Mouse (Mus musculus) gastrocnemius, adult 8-10 months (tissue): ENCODE data around the gene 2010111I01Rik. TPM values are rescaled to one million over a fixed set of nuclear protein-coding genes. Genes with fewer than 3 reads are reported as not detected.

Experiments
- DNase-seq, 2 experiments: peaks; one replicate each; pipeline ENCODE4 v3.0.0; 2022; ENCODE audit warnings: low spot score in 2 of 2
- total RNA-seq, 4 experiments: library from RNA; stranded (reverse); gene quantifications; 2 replicates each; pipeline ENCODE4 v1.2.4; 2022

Gene 2010111I01Rik
- total RNA-seq, 4 experiments from 2014 or later, result 54.3 to 63.7 (median 56.8) TPM

- no peak for DNase-seq
These were observed 147.4 kb downstream of the 2010111I01Rik start for GRCm38 (mm10) chr13:63112043-63112597.

DNA sequence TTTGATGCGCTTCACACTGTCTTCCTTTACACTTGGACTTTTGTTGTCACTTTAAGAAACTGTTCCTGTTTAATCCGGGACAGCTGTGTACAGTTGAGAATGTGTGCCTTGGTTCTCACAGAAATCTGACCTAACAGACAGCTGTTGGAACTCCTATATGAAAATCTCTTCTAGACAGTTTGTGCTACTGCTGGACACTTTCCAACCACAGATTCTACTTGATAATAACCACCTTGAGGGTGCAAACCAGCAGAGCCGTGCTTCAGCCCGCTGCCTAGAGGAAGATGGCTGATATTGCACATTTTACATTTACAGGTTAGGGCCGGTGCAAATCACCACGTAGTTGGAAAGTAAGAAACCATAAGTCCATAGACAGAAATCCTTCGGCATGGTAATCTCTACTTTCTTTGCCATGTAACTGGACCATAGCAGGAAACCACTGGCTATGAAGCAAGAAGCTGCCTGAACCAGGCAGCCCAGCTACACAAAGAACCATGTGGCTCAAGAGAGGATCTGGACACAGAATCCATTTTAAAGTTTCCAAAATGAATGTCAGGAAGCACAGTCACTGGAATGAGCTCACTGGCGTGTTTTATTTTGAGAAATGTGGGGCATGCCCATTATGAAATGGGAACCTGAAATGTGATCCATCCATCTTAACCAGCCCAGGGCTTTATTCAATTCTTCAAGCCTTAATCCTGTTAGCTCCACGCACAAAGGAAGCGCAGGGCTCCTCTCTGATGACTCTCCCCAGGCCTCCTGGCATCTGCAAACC lies 148.1 kb downstream of the 2010111I01Rik start:
- DNase-seq, result no peak

DNA sequence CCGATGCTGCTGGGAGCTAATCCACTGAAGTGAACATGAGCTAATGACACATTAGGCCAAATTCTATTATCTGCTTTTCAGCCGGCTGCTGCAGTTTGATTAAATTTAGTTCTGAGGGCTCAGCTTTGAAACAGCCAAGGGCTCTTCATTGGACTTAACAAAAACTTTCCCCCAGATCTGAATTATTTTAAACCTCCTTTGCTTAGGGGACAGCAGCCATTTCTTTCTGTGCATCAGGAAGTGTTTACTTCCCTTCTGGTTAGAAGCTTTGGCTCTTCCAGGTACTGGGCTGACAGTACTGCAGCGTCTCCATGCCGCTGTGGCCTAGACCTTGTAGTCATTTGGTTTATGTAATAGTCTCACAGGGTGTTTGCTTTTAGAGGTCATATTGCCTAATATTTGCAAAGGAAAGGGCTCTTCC lies 149.2 kb downstream of the 2010111I01Rik start:
- no peak for DNase-seq

DNA sequence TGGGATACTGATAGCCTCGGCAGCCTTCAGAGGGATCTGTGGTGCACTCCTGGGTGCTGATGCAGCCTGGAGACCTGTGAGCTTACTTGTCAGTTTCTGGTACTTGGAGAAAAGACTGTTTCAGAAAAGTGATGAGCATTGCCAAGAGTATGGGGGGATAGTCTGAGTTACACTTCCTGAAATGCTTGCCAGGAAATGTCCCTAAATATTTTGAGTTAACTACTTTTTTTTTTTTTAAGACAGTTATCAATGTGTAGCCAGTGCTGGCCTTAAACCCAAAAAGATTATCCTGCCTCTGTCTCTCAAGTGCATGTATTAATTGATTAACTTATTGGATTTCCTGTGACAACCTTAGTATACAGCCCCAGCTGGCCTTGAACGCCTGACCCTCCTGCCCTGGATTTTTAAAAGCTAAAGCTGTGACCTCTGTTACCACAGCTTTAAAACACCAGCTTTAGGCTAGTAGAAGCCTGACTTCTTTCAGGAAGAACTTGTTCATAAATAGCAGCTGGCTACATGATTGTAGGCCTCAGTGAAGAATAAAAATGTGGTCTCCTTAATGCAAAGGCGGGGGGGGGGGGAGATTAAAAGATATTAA lies 150.6 kb downstream of the 2010111I01Rik start:
- DNase-seq, result no peak

DNA sequence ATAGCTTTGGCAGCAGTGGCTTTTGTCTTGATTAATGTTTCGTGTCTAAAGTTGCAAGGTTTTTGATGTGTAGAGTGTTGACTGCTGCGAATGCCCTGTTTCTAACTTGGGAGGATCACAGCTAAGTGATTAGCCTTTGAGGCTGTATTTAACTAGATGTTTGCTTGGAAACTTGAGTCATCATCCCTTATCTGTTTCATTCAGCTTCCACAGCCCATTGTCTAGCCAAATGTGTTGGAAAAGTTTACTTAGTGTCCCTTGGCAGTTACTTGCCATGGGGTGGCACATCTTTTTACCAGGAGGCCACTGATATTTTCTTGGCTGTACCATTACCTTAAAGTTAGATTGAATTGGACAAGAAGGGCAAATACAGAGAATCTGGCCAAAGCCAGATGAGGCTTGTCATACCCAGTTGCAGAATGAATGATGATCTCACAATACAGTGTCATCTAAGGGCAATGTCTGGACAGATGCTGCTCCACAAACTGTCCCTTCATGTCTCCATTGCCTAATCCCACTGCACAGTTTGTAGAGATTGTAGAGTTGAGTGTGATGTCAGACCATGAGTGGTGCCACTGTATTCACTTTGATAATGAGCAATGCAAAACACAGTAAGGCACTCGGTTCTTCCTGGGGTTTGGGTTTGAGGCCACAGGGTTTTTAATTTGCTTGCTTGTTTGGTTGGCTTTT lies 152.9 kb downstream of the 2010111I01Rik start:
- no peak for DNase-seq

- DNase-seq, result no peak
These were observed 154.0 kb downstream of the 2010111I01Rik start for GRCm38 (mm10) chr13:63118682-63119081.

- DNase-seq, result no peak
These were observed 155.6 kb downstream of the 2010111I01Rik start for GRCm38 (mm10) chr13:63120296-63120695.

DNA sequence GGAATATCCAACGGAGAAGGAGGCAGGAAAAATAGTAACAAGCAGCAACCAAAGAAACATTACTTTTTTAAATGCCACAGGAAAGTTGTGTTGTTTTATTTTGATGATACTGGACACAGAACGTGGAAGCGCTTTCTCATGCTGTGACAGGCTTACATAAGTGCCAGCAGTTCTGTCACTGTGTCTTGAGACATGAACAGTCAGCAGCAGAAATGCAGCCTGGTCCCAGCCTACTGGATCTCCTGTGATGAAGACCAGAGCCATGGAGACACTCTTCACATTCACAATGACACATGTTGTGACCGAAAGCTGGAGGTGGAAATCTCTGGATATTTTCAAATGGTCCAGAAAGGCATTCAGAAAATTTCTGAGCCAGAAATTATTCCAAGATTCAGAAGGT lies 157.1 kb downstream of the 2010111I01Rik start:
- no peak for DNase-seq

DNA sequence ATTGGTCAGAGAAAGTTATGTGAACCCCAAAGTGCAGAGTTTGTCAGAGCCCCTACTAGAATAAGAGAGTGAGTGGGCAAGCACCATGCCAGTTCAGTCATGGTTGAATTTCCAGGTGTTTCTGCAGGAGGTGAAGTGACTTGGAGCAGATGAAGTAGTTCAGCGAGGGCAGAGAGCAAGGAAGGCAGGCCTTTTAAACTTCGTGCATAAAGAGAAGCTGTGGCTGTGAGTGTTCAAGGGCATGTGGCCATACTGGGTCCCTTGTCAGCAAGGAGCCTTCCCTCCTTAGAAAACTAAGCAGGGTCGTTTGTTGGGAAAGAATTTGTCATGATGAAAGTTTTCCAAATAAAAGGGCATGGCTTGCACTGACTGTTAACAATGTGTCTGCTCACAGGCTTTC lies 161.5 kb downstream of the 2010111I01Rik start:
- no peak for DNase-seq

DNA sequence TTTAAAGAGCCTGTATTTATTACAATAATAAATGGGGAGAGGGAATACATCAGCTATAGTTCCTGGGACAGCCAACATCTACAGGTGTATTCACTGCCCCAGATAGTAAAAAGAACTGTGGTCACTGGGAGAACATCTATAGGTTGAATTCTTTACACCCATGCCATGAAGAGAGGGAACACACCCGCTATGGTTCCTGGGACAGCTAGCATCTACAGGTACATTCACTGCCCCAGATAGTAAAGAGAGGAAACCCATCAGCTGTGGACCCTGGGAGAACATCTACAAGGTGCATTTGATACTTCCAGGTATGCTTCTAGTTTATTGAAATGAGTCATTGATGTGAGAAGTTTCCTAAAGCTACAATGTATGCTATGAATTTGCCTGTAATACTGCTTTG lies 162.8 kb downstream of the 2010111I01Rik start:
- DNase-seq, result no peak

DNA sequence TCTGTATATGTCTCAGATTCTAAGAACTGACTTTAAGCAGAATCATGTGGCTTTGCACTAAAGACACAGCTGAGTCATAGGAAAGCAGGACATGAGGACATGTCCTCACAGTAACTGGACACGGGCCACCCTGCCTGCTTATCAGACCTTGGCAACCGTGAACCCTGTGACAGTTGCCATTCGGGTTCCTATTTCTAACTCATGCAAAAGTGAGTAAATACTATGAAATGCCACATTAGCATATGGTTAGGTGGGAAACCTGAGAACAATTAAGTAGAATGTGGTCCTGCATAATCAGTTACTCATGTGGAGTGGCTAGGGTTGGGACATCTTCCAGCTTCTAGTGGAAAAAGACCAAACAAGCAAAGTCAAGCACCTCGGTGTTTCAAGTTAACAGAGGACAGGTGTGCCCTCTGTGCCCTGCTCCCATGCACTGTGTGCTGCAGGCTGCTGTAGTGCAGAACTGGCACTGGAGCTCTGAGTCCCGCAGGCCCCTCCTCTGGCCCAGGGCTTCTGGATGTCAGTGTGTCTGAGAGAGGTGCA lies 170.3 kb downstream of the 2010111I01Rik start:
- peak in 1 of 2 experiments; percentile 23 for DNase-seq

- DNase-seq, result no peak
These were observed 171.3 kb downstream of the 2010111I01Rik start for GRCm38 (mm10) chr13:63135994-63136393.

- no peak for DNase-seq
These were observed 172.1 kb downstream of the 2010111I01Rik start for GRCm38 (mm10) chr13:63136775-63137174.

- DNase-seq, result no peak
These were observed 173.8 kb downstream of the 2010111I01Rik start for GRCm38 (mm10) chr13:63138376-63139048.

DNA sequence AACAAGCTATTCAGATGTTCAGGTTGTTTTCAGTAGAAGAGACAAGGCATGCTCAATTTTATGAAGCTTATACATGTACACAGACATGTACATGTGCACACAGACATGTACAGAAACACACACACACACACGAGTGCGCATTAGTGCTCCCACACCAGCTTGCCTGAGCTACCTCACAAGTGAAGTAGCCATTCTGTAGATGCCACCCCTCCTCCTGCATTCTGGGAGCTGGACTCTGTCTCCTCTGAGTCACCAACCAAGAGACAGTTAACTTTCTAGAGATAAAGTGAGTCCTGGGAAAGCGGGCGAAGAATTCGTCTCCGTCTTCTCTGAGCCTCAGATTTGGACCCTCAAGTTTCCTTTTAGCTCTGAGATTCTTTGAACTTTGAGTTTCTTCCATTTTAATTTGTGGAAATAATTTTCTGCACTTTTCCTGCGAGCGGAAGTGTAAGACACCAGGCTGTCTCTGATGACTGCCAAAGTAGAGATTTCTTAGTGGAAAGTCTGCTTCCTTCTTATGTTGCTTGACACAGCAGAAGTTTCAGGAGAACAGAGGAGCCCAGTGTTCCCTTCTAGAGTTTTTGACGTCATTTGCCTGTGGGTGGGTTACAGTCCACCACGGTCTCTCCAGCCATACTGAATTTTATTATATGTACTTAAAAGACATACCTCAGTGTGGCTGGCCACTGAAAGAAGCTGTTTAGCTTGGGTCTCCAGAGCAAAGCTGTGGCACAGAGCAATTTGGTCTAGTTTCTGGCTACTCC lies 175.0 kb downstream of the 2010111I01Rik start:
- DNase-seq, result no peak

- peak in 1 of 2 experiments; percentile 35 for DNase-seq
These were observed 176.1 kb downstream of the 2010111I01Rik start for GRCm38 (mm10) chr13:63140784-63141183.

- no peak for DNase-seq
These were observed 176.6 kb downstream of the 2010111I01Rik start for GRCm38 (mm10) chr13:63141275-63141674.

GRCm38 (mm10) chr13:63146604-63147188 lies 182.0 kb downstream of the 2010111I01Rik start:
- no peak for DNase-seq

DNA sequence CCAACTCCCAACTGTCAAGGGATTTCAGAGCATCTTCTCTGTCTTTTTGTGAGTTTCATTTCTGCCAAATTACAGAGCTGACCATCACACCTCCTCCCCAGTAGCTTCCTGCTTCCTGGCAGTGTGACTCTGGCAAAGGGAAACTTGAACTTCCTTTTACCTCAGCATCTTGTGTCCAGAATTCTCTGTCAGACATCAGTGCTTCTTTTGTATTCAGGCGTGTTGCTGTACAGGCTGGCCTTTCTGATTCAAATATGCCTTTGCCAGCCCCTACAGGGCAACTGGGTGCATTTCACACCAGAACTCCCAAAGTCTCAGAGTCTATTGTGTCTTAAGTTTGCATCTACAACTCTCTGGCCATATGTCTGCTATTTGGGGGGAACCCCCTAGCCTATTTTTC lies 183.5 kb downstream of the 2010111I01Rik start:
- DNase-seq, result no peak

- no peak for DNase-seq
These were observed 185.9 kb downstream of the 2010111I01Rik start for GRCm38 (mm10) chr13:63150470-63151020.
